Mouse (Mus musculus) left cerebral cortex, adult 2 months (tissue): ENCODE results near the gene Spic. TPM values are rescaled to one million over a fixed set of nuclear protein-coding genes. Genes with fewer than 3 reads are reported as not detected.

Experiments
- DNase-seq, 2 experiments: peaks; one replicate each; pipeline ENCODE4 v3.0.0; 2021 to 2022; ENCODE audit warnings: low spot score in 2 of 2, mixed read lengths in 1 of 2; ENCODE audit errors: extremely low spot score in 1 of 2
- H3K27ac ChIP-seq: fragments of 200-600 bp; 2 replicates; pipeline ENCODE4 v1.8.1; 2022
- H3K4me3 ChIP-seq: fragments of 200-600 bp; 2 replicates; pipeline ENCODE4 v1.8.1; 2022
- CTCF ChIP-seq: fragments of 200-600 bp; IDR thresholded peaks from 2 replicates; pipeline ENCODE4 v1.8.1; 2022; ENCODE audit warnings: antibody characterized with exemption, mild to moderate bottlenecking, moderate library complexity
- intact Hi-C: fragments of 180-260 bp; cut with DNase I; formaldehyde crosslinking; loops from one replicate; pipeline ENCODE4 v1.15.1; 2025
- total RNA-seq, 2 experiments: library from RNA; stranded (reverse); gene quantifications; 2 replicates each; pipeline ENCODE4 v1.2.3; 2021

Spic gene
- total RNA-seq, 2 experiments from 2014 or later = not detected

DNA sequence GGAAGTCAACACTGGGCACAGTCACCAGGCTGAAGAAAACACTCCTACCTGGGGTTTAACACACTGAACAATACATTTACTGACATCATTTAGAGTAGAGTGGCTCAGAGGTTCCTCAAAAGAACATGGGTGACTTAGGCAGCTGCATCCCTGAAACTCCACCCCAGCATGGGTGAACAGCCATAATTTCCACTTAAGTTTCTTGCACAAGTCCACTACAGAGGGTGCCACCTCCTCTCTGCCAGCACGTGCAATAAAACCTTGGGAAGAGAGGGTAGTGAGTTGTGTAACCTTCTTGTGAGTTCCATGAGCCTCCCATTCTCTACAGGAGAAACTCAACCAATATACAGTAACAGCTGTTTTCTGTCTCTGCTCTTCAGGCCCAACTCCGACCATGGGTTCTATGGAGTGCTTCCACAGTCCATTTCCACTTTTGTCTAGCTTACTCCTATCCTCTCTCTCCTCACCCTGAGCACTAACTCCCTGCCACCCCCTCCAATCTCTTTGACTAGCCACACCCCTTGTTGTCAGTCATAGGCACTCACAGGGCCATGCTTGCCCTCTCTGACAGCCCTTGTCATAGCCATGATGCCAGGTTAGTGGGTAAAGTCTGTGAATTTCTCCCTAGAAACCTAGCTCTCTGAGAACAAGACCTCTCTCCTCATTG is 54.0 kb downstream of the Spic start:
- intact Hi-C loops = no loop called here

GRCm38 (mm10) chr10:88627052-88627451 is 57.8 kb downstream of the Spic start:
- DNase-seq = no peak
- no peak overlapping the region for H3K27ac ChIP-seq
- intact Hi-C loops = no loop called here
- no peak overlapping the region for H3K4me3 ChIP-seq
- no peak for TF ChIP-seq CTCF

More for the DNA sequence above, 54.0 kb downstream of the Spic start:
- Histone ChIP-seq H3K27ac (no peak overlapping the region), H3K4me3 (no peak overlapping the region)
- no peak for DNase-seq
- TF ChIP-seq CTCF = no peak

DNA sequence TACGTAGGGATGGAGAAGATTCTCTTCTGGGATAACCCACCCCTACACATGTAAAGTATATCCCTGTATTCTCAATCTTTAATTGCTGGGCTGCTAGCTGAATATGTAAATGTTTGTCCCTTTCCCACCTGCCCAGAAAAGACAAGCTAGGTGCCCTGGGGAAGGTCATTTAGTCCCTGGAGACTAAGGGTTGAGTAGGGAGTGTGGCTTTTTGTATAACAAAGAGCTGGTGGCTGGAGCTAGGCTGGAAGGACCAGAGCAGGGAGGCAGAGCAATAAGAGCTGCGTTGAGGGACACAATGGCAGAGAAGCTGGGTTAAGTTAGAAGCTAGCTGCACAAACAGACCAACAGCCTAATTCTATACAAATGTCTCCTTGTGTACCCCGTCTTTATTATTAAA is 58.6 kb downstream of the Spic start:
- Histone ChIP-seq H3K27ac (no peak overlapping the region), H3K4me3 (no peak overlapping the region)
- no peak for DNase-seq
- TF ChIP-seq CTCF = no peak
- intact Hi-C loops = no loop called here

Other genes starting within 250 kb of the Spic start
- gene Sycp3, start 225.4 kb downstream of the Spic start, total RNA-seq = under 1 TPM; 0.41 to 0.72 TPM
- gene Chpt1, start 180.9 kb downstream of the Spic start, total RNA-seq = 10 to 100 TPM; 36.5 to 39.8 TPM
- gene Mybpc1, start 79.9 kb downstream of the Spic start, total RNA-seq = 1 to 10 TPM; 6.0 to 6.1 TPM
- gene Arl1, start 45.8 kb upstream of the Spic start, total RNA-seq = 100 to 1,000 TPM; 124 to 134 TPM
- 10 to 100 TPM; 17.9 to 19.3 TPM for gene Utp20, start 141.8 kb upstream of the Spic start, total RNA-seq
- under 1 TPM in 1 of 2 experiments, not detected in 1; 0.07 TPM for gene Slc5a8, start 201.0 kb upstream of the Spic start, total RNA-seq